Mouse (Mus musculus) layer of hippocampus, adult 6 months (tissue): ENCODE results near the gene Wdr31. TPM values are rescaled to one million over a fixed set of nuclear protein-coding genes. Genes with fewer than 3 reads are reported as not detected.

Source experiments
- long read RNA-seq, 2 experiments: library from polyadenylated mRNA; unstranded; transcript quantifications; one replicate each; pipeline ENCODE4 v2.0.0; 2019 to 2020
- polyA plus RNA-seq: library from polyadenylated mRNA; unstranded; fragments of <200 nt; fragmentation: Nextera tagmentation; gene quantifications from 2 replicates; pipeline ENCODE4 v1.2.3, GENCODE M21; 2021

The Wdr31 gene
- 8.8 and 11.0 TPM in 2 replicates for polyA plus RNA-seq
- long read RNA-seq, experiment 1, transcript Wdr31-201 (11 exons, 1,440 nt), result major isoform, 5 of 19 reads
- long read RNA-seq, experiment 1, partial matches to known transcripts, result 3 of 19 reads
- long read RNA-seq, experiment 1, other reads (novel, unspliced or antisense), result 9 of 19 reads
- long read RNA-seq, experiment 2, transcript Wdr31-201 (11 exons, 1,440 nt), result major isoform, 23 of 45 reads
- long read RNA-seq, experiment 2, partial matches to known transcripts, result 1 of 45 reads
- long read RNA-seq, experiment 2, other reads (novel, unspliced or antisense), result 18 of 45 reads

DNA sequence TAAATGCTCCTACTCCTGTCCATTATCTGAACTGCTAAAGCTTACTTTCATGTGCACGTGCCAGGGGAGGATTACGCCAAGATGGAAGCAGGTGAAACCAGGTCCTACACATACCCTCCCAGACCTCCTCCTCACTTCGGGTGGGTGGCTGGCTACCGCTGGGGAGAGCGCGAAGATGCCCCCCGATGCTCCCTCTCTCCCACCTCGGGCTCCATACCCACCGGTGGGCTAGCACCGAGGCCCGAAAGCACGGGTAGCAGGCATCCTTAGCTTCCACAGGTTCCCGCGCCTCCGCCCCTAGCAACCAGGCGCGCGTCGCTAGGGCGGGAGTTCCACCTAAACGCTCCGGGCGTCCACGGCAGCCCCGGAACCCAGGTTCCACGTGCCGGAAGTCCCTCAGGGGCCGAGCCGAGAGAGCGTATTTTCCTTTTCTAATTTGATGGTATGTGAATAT lies at the start of gene Wdr31:
Wdr31 (minus strand) TSS at position 299 of the 454 bp plus-strand sequence.

DNA sequence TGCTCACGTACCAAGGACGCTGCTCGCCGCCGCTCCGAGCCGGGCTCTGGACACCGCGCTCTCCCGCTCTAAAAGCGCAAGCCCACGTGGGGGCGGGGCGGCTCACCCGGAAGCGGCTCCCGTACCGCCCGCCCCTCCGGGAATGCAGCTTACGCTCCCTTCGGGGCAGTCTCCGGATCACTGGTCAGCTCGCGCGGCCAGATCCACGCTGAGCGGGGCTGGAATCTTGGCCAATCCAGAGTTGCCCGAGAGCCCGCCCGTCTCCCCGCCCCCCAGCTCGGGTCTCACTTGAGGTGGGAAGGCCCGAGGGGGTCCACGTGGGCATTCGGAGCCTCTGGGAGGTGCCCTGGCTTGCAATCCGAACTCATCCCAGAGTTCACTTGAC lies 49.1 kb upstream of the Wdr31 start, which contains the start of gene Alad:
Alad (minus strand) TSS at position 70 of the 385 bp plus-strand sequence.

DNA sequence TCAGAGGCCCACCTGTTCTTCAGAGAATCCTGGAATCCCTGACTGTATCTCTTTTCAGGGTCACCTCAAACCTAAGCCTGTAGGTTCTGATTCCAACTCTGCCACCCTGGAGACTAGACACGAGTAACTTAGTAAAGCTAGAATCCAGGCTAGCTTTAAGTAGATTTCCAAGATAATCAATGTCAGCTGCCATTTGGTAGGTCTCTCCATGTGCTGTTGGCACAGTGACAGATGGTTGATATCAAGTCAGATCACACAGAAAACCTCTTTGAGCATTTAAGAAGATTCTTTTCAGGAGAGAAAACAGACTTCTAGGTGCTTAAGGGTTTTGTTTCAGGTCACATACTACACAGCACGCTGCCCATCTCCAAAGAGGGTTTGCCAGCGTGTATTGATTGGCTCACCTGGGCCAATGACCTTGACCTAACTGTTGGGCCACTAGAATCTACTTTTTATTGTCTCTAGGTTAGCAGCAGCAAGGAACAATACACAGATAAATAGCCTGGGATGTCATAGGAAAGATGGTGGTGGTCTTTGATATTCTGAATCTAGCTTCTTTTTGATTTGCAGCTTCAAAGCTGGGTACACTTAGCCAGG lies 32.8 kb upstream of the Wdr31 start, which contains the start of gene Hdhd3:
Hdhd3 (minus strand) TSS at position 94 of the 597 bp plus-strand sequence.

DNA sequence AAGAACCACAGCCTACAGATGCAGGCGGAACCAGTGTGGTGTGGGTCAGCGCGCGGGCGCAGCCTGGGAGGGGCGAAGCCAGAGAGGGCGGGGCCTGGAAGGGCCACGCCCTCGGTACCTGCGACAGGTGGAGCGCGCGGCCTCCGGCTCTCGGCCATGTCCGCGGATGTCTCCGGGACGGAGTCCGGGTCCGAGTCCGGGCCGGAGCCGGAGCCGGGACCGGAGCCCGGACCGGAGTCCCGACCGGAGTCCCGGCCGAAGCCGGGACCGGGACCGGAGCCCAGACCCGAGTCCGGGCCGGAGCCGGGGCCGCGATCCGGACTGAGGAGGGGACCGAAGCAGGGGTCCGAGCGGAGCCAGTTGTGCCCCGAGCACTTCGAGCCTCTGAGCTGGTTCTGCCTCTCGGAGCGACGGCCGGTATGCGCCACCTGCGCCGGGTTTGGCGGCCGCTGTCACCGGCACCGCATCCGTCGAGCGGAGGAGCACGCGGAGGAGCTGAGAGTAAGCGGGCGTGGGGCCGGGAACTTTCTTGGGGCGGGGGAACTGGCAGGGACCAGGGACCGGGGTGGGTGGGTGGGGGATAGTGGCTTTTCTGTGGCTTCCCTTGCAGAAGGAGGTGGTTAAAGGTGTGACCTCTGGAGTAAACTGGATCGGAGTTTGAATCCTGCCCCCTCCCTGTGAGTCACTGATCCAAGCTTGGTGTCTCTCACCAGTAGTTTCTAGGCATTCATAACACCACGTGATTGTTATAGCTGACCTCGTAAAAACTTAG lies 9.4 kb upstream of the Wdr31 start, which contains the start of gene Bspry:
Bspry (plus strand) TSS at position 117 of the 772 bp plus-strand sequence.

DNA sequence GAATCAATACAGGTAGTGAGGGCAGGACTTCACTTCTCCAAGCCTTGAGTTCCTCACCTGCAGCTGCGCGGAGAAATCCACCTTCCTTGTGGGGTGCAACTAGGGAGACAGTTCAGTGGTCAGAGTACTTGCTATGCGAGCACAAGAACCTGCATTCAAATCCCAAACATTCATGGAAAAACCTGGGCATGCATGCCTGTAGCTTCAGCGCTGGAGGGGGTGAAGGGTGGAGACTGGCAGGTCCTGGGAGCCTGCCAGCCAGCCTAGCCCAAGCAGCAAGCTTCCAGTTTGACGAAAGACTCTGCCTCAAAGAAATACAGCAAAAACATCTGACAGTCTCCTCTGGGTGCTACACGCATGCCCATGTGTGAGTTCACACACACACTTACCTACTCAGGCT lies 35.6 kb downstream of the Wdr31 start, which contains the start of gene Rnf183:
Rnf183 (minus strand) TSS at position 172 of the 400 bp plus-strand sequence.

DNA sequence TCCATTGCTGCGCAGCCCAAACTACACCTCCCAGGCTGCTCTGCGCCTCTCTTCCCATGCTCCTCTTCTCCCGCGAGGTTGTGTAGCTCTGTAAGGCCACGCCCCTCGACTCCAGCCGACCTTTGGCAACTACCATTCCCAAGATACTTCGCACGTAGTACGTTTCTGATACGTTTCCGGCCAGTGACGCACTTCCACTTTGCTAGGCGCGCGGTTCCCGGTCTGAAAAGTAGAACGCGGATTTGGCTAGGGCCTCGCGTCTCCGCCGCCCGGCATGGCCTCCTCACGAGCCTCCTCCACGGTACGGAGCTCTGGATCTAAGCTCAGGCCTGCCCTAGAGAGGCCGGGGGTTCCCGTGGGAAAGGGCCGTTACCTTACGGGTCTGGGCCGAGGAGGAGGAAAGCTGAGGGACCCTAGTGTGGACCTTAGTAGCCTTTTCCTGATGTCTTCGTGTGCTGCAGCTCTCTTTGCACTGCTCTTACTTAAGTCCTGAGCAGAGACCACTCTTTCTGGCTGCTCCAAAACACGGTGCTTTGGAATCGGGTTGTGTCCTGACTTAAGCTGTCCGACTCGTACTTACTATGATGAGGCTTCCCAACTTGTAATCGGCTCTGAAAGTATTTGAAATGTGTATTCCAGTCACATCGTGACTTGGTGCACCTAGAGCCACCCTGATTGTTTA lies 62.0 kb downstream of the Wdr31 start, which contains the start of the genes Cdc26 and Prpf4:
Cdc26 (minus strand) TSS at position 42 of the 682 bp plus-strand sequence.
Prpf4 (plus strand) TSS at position 197 of the 682 bp plus-strand sequence.

Other genes with a start within 250 kb of the Wdr31 start
- gene Zfp37, start 239.8 kb downstream of the Wdr31 start, polyA plus RNA-seq, result 13.7 and 14.5 TPM in 2 replicates
- gene Slc31a2, start 208.3 kb downstream of the Wdr31 start, polyA plus RNA-seq, result 7.0 and 7.4 TPM in 2 replicates
- gene Fkbp15, start 110.3 kb downstream of the Wdr31 start, polyA plus RNA-seq, result 11.2 and 12.4 TPM in 2 replicates
- gene Slc31a1, start 110.2 kb downstream of the Wdr31 start, polyA plus RNA-seq, result 11.3 and 28.8 TPM in 2 replicates
- 50.3 and 55.1 TPM in 2 replicates for gene Cdc26, start 62.3 kb downstream of the Wdr31 start, polyA plus RNA-seq
- 4.0 and 4.3 TPM in 2 replicates for gene Prpf4, start 62.1 kb downstream of the Wdr31 start, polyA plus RNA-seq
- not detected in 2 replicates for gene Rnf183, start 35.6 kb downstream of the Wdr31 start, polyA plus RNA-seq
- 0.13 TPM in 1 of 2 replicates, not detected in the other for gene Bspry, start 9.2 kb upstream of the Wdr31 start, polyA plus RNA-seq
- 15.1 and 18.3 TPM in 2 replicates for gene Hdhd3, start 32.6 kb upstream of the Wdr31 start, polyA plus RNA-seq
- gene Alad, start 49.0 kb upstream of the Wdr31 start, polyA plus RNA-seq, result 64.9 and 68.3 TPM in 2 replicates
- 12.0 and 12.7 TPM in 2 replicates for gene Pole3, start 54.2 kb upstream of the Wdr31 start, polyA plus RNA-seq
- 0.13 TPM in 1 of 2 replicates, not detected in the other for gene 4933430I17Rik, start 54.5 kb upstream of the Wdr31 start, polyA plus RNA-seq
- gene Rgs3, start 89.0 kb upstream of the Wdr31 start, polyA plus RNA-seq, result 15.3 and 15.8 TPM in 2 replicates